8 mouse cellular contexts compared by ENCODE assay signal in the genomic region with DNA sequence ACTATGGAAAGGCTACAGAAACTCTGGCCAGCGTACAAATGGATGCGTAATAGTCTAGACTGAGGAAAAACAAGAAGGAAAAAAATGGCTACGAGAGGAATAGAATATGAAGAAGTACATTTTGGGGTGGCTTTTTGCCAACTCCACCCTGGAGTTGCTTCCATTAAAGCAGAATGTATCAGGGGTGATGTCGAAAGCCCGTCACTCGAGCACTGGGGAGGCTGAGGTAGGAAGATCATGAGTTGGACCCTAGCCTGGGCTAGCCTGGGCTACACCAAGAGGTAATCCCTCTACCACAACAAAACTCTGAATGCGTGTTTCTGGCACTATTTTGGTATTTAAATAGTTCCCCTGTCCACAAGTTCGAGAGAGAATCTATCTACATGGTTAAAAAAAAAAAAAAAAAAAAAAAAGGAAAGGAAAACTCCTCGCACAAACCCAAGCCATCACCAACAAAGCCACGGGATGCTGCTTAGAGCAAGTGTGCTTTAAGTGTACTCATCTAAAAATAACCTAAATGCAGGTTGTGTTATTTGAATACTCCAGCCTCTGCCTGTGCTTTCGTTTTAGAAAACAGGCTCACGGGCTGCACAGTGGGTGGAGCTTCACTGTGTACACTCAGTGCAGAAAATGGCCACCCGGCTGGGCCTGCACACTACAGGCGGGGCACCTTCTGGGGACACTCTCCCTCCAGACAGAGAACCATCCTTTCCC. TPM values are rescaled to one million over a fixed set of nuclear protein-coding genes. Genes with fewer than 3 reads are reported as not detected.
DNase-seq lines count a peak whose midpoint lies in the region; ATAC-seq and TF ChIP-seq lines count a peak whose summit lies in the region.

No protein-coding gene starts in this region.

- ATAC-seq in kidney, embryonic 15.5 days (replicated peaks; ENCODE audit: low FRiP score), result no peak
- ATAC-seq in neutrophil, adult 5-6 weeks (ENCODE audit: extremely low read depth, insufficient number of reproducible peaks, low FRiP score, poor library complexity, severe bottlenecking), result peak; percentile 76
- no peak for ATAC-seq in midbrain, postnatal 0 days (ENCODE audit: low FRiP score)

- H3K4me1 ChIP-seq in kidney, embryonic 15.5 days, result peaks cover 35% of the 10 kb centered on the region
- H3K4me1 ChIP-seq in liver, adult 2 months (ENCODE audit: control insufficient read depth, insufficient read depth, low read length), result peaks cover 10% of the 10 kb centered on the region
- peaks cover 3% of the 10 kb centered on the region; the same call in 1 of the 2 replicates for H3K4me1 ChIP-seq in midbrain, postnatal 0 days (ENCODE audit: insufficient read depth, low read length)

- H3K27me3 ChIP-seq in kidney, embryonic 15.5 days, result no peaks in the 10 kb centered on the region
- H3K27me3 ChIP-seq in liver, adult 2 months (ENCODE audit: control insufficient read depth, insufficient read depth, low read length), result no peaks in the 10 kb centered on the region
- H3K27me3 ChIP-seq in midbrain, postnatal 0 days (ENCODE audit: insufficient read depth, low read length), result no peaks in the 10 kb centered on the region

- DNase-seq in kidney, postnatal 14 days, result peak; percentile 44
- peak; percentile 59 for DNase-seq in ZHBTc4 (ENCODE audit: low read depth, low spot score)
- DNase-seq in heart, adult 18-20 months, result peak; percentile 78 to 82
- DNase-seq in liver, adult 2 months (ENCODE audit: extremely low read depth, low read depth, low spot score), result peak; percentile 35
- no peak for DNase-seq in right cerebral cortex, adult 2 months (ENCODE audit: low spot score in 2 of 2)
- DNase-seq in midbrain, postnatal 0 days (ENCODE audit: low spot score), result no peak

- no peaks in the 10 kb centered on the region for H3K9me3 ChIP-seq in kidney, embryonic 15.5 days (replicated peaks)
- no peaks in the 10 kb centered on the region for H3K9me3 ChIP-seq in midbrain, postnatal 0 days (ENCODE audit: low read length)

- H3K79me2 ChIP-seq in liver, adult 2 months (ENCODE audit: control insufficient read depth, insufficient read depth, low read length), result peaks cover 47% of the 10 kb centered on the region

- H3K36me3 ChIP-seq in kidney, embryonic 15.5 days, result peaks cover 19% of the 10 kb centered on the region
- peaks cover 9% of the 10 kb centered on the region; the same call in 1 of the 2 replicates for H3K36me3 ChIP-seq in liver, adult 2 months (ENCODE audit: control insufficient read depth, insufficient read depth, low read length)
- H3K36me3 ChIP-seq in midbrain, postnatal 0 days (ENCODE audit: insufficient read depth, low read length), result 0 out of 2 replicates have a peak, but pooled peaks cover 2% of the 10 kb centered on the region

- no peak for TF ChIP-seq POLR2A in liver, adult 2 months (IDR thresholded peaks at IDR 0.05; ENCODE audit: extremely low read depth, insufficient read depth, low read length)

- H3K9ac ChIP-seq in kidney, embryonic 15.5 days, result no peak overlapping the region
- no peak overlapping the region for H3K9ac ChIP-seq in liver, adult 2 months (ENCODE audit: low read depth, low read length)
- no peak overlapping the region for H3K9ac ChIP-seq in midbrain, postnatal 0 days (replicated peaks; ENCODE audit: low read length, poor library complexity, severe bottlenecking)

- no peak overlapping the region for H3K27ac ChIP-seq in kidney, embryonic 15.5 days
- H3K27ac ChIP-seq in liver, adult 2 months (replicated peaks; ENCODE audit: insufficient read depth, low read depth, low read length), result no peak overlapping the region
- no peak overlapping the region for H3K27ac ChIP-seq in midbrain, postnatal 0 days (ENCODE audit: low read depth, low read length)

- no peak overlapping the region for H3K4me2 ChIP-seq in kidney, embryonic 15.5 days
- H3K4me2 ChIP-seq in midbrain, postnatal 0 days (ENCODE audit: low read depth, low read length, poor library complexity, severe bottlenecking), result no peak overlapping the region; the same call in 1 of the 2 replicates

- H3K4me3 ChIP-seq in kidney, embryonic 15.5 days (replicated peaks), result no peak overlapping the region
- H3K4me3 ChIP-seq in liver, adult 2 months (ENCODE audit: insufficient read depth, low read depth, low read length), result no peak overlapping the region; the same call in 1 of the 2 replicates
- H3K4me3 ChIP-seq in midbrain, postnatal 0 days (ENCODE audit: low read depth, low read length), result no peak overlapping the region

- no peak for TF ChIP-seq CTCF in liver, adult 2 months (IDR thresholded peaks at IDR 0.05; ENCODE audit: low read depth, low read length)
- no peak for TF ChIP-seq CTCF in midbrain, postnatal 0 days (IDR thresholded peaks at IDR 0.05)

- WGBS in kidney, embryonic 15.5 days, result 81% methylated on average over 14 of the region's 14 CpGs
- WGBS in liver, adult 2 months, result 61% methylated on average over 14 of the region's 14 CpGs
- 75% methylated on average over 14 of the region's 14 CpGs for WGBS in midbrain, postnatal 0 days

RNA-seq across cellular contexts. Expression of a gene that starts 39.7 kb away (rescaled TPM):
- polyA plus RNA-seq in kidney, embryonic 15.5 days (2015; fragmentation: Nextera tagmentation; extraction: Ambion mirVana), result 20.6 TPM in 2 replicates
- total RNA-seq in heart, adult 18-20 months (2021), result 10 to 100 TPM; 34.7 to 42.9 TPM
- total RNA-seq in liver, adult 2 months (2014; rRNA removed), result 12.4 and 13.6 TPM in 2 replicates
- polyA plus RNA-seq in liver, adult 2 months (2012; rRNA removed), result 2.9 and 3.6 TPM in 2 replicates
- 31.0 and 31.3 TPM in 2 replicates for total RNA-seq in neutrophil, adult 5-6 weeks (2017)
- total RNA-seq in midbrain, postnatal 0 days (2014; rRNA removed), result 50.7 and 77.7 TPM in 2 replicates
- 46.2 and 49.9 TPM in 2 replicates for polyA plus RNA-seq in midbrain, postnatal 0 days (2015; fragmentation: Nextera tagmentation; extraction: Ambion mirVana)

Comparison
In these comparisons a context has a peak if more than half of its experiments do, and no peak if none do; other contexts are left out.
1. DNase-seq: peak in kidney, postnatal 14 days (single experiment), ZHBTc4 (single experiment), heart, adult 18-20 months (2 of 2) and liver, adult 2 months (single experiment); none in right cerebral cortex, adult 2 months (0 of 2) and midbrain, postnatal 0 days (single experiment).